Mouse (Mus musculus): ENCODE results near the gene Tnc.

- TF ChIP-seq MAFK (IDR thresholded peaks at IDR 0.05; ENCODE audit: insufficient read depth, low read depth, low read length): no peak
- TF ChIP-seq ZC3H11A (IDR thresholded peaks at IDR 0.05; ENCODE audit: borderline replicate concordance, low read depth, low read length): no peak
- no peak for TF ChIP-seq CHD2 (IDR thresholded peaks at IDR 0.05; ENCODE audit: low read depth, low read length)
Measured at GRCm38 (mm10) chr4:64058048-64058855, 11.4 kb upstream of the Tnc start.

All from ES-E14 (cell line).